Mouse (Mus musculus) central nervous system, embryonic 18 days (tissue): Measurements from ENCODE around the gene Vmn2r15. TPM values are rescaled to one million over a fixed set of nuclear protein-coding genes. Genes with fewer than 3 reads are reported as not detected.

Experiments used
- polyA plus RNA-seq: library from polyadenylated mRNA; depleted of rRNA; stranded (reverse); fragments of >200 nt; gene quantifications from 2 replicates; pipeline ENCODE4 v1.2.3, GENCODE M21; 2012; rRNA removed

Gene Vmn2r15
- not detected in 2 replicates for polyA plus RNA-seq

DNA sequence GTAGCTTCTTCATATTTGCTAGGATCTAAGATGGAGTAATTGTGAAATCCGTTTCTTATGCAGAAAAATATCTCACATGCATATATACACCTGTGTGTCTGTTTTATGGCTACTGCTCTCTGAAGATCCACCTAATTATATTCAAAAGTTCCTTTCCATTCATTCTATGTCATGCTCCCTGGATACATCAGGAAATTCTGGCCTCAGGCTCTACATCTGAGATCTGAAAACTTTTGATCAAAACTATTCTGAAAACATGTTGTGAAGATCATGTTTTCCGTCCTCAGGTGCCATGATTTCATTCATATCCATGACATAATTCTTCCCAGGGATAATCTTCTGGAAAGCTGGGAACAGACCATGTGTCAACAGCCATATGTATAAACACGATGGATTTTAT is at the start of gene Vmn2r15:
Gene Vmn2r15, minus strand, starts transcription at position 101 of the 400 bp plus-strand sequence.

DNA sequence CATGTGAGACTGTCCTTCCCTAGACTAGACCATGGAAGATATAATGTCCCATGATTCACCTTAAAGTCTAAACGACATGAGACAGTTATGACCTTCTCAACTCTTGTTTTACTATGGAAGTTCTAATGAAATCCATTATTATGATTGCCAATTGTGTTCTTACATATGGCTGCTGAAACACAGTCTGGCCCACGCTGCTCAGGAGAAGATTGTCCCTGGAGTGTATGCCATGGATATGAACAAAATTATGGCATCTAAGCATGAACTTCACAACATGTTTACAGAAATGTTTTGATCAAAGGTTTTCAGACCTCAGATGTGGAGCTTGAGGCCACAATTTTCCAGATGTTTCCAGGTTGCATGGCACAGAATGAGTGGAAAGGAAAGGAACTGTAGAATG is 32.4 kb upstream of the Vmn2r15 start, which contains the start of gene Vmn2r16:
Gene Vmn2r16, plus strand, starts transcription at position 301 of the 400 bp plus-strand sequence.

Other genes with a start within 250 kb of the Vmn2r15 start
- not detected in 2 replicates for gene Vmn2r11, start 238.1 kb downstream of the Vmn2r15 start, polyA plus RNA-seq
- not detected in 2 replicates for gene Vmn2r12, start 199.7 kb downstream of the Vmn2r15 start, polyA plus RNA-seq
- not detected in 2 replicates for gene Vmn2r13, start 105.4 kb downstream of the Vmn2r15 start, polyA plus RNA-seq
- not detected in 2 replicates for gene Vmn2r14, start 72.9 kb downstream of the Vmn2r15 start, polyA plus RNA-seq
- not detected in 2 replicates for gene Vmn2r16, start 32.5 kb upstream of the Vmn2r15 start, polyA plus RNA-seq
- not detected in 2 replicates for gene Vmn2r17, start 122.0 kb upstream of the Vmn2r15 start, polyA plus RNA-seq